Mouse (Mus musculus) heart, embryonic 16.5 days (tissue): ENCODE measurements at regions not wholly inside any gene's neighbourhood (a gene's known extent, or its start where the extent isn't known, plus 50 kb on each side); places are given as distances from the start of the nearest gene placed in this dataset.

Experiments used
- ATAC-seq: fragments of 200-750 bp; cut with Nextera tagmentation; replicated peaks from 2 replicates; pipeline ENCODE4 v1.8.0; 2017; ENCODE audit warnings: moderate number of reproducible peaks; ENCODE audit not compliant: insufficient read depth, low FRiP score; ENCODE audit errors: extremely low read depth
- H3K27ac ChIP-seq: fragments of 300-500 bp; sonication (generic); 2 replicates; pipeline ENCODE4 v1.5.1; 2014; ENCODE audit warnings: mild to moderate bottlenecking, low read length, control low read depth, moderate library complexity
- H3K27me3 ChIP-seq: fragments of 300-500 bp; sonication (generic); 2 replicates; pipeline ENCODE4 v1.6.1; 2014; ENCODE audit warnings: low read length, mixed read lengths; ENCODE audit not compliant: control insufficient read depth, insufficient read depth
- H3K36me3 ChIP-seq: fragments of 300-500 bp; sonication (generic); 2 replicates; pipeline ENCODE4 v1.6.1; 2014; ENCODE audit not compliant: control insufficient read depth, insufficient read depth
- H3K4me1 ChIP-seq: fragments of 300-500 bp; sonication (generic); 2 replicates; pipeline ENCODE4 v1.6.1; 2014; ENCODE audit warnings: low read length, mixed read lengths; ENCODE audit not compliant: control insufficient read depth, insufficient read depth
- H3K4me2 ChIP-seq: fragments of 300-500 bp; sonication (generic); 2 replicates; pipeline ENCODE4 v1.6.1; 2014; ENCODE audit warnings: low read depth, mild to moderate bottlenecking, control low read depth, low read length
- H3K4me3 ChIP-seq: fragments of 300-500 bp; sonication (generic); 2 replicates; pipeline ENCODE4 v1.5.1; 2014; ENCODE audit warnings: mild to moderate bottlenecking, control low read depth, low read length
- H3K9ac ChIP-seq: fragments of 300-500 bp; sonication (generic); 2 replicates; pipeline ENCODE4 v1.6.1; 2014; ENCODE audit warnings: low read length, control low read depth
- H3K9me3 ChIP-seq: fragments of 300-500 bp; sonication (generic); replicated peaks from 2 replicates; pipeline ENCODE4 v1.6.1; 2016; ENCODE audit warnings: low read length; ENCODE audit not compliant: control insufficient read depth
- WGBS: fragments of 180-500 bp; shearing (Covaris S2); extraction: QIAGEN DNeasy Blood & Tissue Kit; methylation state at CpG from one replicate; pipeline ENCODE4 v1.1.7; 2014; 5-methylcytosine and 5-hydroxymethylcytosine counted together

DNA sequence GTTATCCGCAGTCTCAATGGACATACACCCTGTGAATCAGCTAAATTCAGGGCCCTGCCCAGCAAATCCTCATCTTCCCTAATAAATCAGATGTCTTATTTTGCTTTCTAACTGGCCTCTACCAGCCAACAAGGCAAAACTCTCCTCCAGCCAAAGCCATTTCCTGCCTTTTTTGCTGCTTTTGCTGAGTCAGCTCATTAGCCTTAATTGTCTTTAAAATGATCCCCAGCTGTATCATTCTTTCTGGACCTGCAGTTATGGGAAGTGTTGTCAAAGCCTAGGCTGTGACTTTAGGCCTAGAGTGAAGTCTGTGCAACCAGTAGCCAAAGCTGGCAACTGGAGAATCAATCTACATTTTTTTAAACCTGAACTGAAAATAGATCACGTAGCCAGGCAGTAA, 81.4 kb downstream of the Mtpn start:
- Histone ChIP-seq H3K27me3 (no peaks in the 10 kb centered on the region), H3K36me3 (no peaks in the 10 kb centered on the region), H3K9me3 (peaks cover 2% of the 10 kb centered on the region; the same call in 1 of the 2 replicates), H3K4me3 (no peak overlapping the region), H3K9ac (no peak overlapping the region), H3K4me1 (no peaks in the 10 kb centered on the region), H3K27ac (no peak overlapping the region), H3K4me2 (no peak overlapping the region)
- 79% methylated on average over 2 of the region's 2 CpGs for WGBS
- no peak for ATAC-seq

DNA sequence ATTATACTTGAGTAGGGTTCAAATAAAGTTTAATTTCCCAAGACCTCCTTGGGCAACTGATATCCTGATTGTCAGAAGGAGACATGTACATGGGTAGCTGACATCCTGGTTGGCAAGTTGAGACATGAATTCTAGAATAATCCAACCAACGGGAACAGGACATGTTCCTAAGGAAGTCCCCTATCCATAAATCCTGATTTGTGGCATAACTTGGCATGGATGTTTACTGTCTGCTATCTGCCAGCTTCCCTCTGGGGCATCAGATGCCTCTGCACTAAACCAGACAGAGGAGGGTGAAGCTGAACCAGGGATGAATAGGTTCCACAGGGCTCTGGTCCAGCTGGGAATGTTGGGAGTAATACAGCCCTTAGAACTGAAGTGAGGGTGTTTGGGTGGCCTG, 94.7 kb downstream of the Mtpn start:
- H3K27ac ChIP-seq: no peak overlapping the region
- no peaks in the 10 kb centered on the region for H3K4me1 ChIP-seq
- H3K9me3 ChIP-seq: no peaks in the 10 kb centered on the region
- H3K9ac ChIP-seq: no peak overlapping the region
- no peak for ATAC-seq
- H3K4me3 ChIP-seq: no peak overlapping the region
- WGBS: 77% methylated on average over 1 of the region's 1 CpGs
- no peaks in the 10 kb centered on the region for H3K27me3 ChIP-seq
- no peaks in the 10 kb centered on the region for H3K36me3 ChIP-seq
- H3K4me2 ChIP-seq: no peak overlapping the region

DNA sequence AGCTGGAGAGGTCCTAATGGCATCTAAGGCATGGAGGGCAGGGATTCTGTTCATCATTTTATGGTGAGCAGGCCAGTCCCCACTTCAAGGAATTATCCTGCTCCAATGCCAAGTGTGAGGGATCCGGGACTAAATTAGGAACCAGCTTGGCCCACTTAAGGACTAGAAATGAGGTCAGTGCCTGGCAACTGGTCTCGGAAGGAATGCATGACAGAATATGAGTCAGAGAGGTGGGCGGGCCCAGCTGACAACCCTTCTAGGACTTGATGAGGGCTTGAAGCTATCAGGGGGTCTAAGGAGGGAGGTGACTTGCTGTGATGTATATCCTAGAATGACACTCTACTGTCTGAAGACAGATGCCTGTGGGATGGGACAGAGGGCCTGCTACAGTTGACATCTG, 100.4 kb upstream of the Fam180a start:
- peak overlapping the region; percentile 58 for H3K27ac ChIP-seq
- WGBS: 39% methylated on average over 3 of the region's 3 CpGs

DNA sequence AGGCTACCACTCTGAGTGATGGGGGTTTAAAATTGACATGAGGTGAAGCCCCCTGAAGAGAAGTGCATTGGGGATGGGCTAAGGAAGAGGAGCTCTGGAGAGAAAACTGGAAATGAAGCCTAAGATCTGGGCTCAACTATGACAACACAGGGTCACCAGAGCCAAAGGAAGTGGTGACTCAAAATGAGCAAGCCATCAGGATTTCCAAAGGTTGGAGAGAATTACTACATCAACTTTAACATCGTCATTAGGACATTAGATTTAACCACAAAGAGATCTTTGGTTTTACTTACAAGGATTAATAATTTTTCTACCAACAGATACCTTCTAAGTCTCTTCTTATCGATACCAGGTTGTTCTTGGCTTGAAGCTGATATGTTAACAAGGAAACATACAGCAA, 98.6 kb upstream of the Fam180a start:
- Histone ChIP-seq H3K4me2 (no peak overlapping the region), H3K4me1 (peaks cover 5% of the 10 kb centered on the region; the same call in 1 of the 2 replicates)
- ATAC-seq: no peak

More for the DNA sequence above, 100.4 kb upstream of the Fam180a start:
- no peaks in the 10 kb centered on the region for H3K9me3 ChIP-seq
- no peak overlapping the region for H3K9ac ChIP-seq
- no peaks in the 10 kb centered on the region for H3K36me3 ChIP-seq
- peak; percentile 77 for ATAC-seq
- H3K4me2 ChIP-seq: no peak overlapping the region
- H3K4me1 ChIP-seq: peaks cover 5% of the 10 kb centered on the region; the same call in 1 of the 2 replicates
- no peak overlapping the region for H3K4me3 ChIP-seq
- H3K27me3 ChIP-seq: no peaks in the 10 kb centered on the region

DNA sequence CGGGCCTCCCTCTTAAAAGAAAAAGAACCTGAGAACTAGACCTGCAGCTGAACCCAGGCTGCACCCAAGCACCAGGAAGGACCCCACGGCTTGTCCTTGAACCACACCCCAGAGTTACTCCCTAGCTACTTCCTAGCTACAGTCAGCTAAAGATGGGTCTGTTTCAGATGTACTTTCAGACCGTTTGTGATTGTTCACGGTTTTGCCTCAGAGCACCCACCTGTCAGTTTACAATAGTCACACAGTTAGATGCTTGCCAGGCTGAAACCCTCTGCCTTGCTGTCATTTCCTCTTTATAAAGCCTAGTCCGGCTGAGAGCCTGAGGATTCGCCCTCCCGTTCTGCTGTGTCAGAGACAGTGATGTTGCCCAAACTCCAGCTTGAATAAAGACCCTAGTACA, 95.0 kb upstream of the Fam180a start:
- Histone ChIP-seq H3K4me2 (no peak overlapping the region), H3K36me3 (no peaks in the 10 kb centered on the region), H3K4me1 (0 out of 2 replicates have a peak, but pooled peaks cover 2% of the 10 kb centered on the region), H3K27ac (no peak overlapping the region), H3K4me3 (no peak overlapping the region), H3K9ac (no peak overlapping the region), H3K9me3 (peaks cover 5% of the 10 kb centered on the region; the same call in 1 of the 2 replicates), H3K27me3 (no peaks in the 10 kb centered on the region)
- 76% methylated on average over 7 of the region's 7 CpGs for WGBS
- ATAC-seq: no peak

More for the DNA sequence above, 98.6 kb upstream of the Fam180a start:
- Histone ChIP-seq H3K36me3 (no peaks in the 10 kb centered on the region), H3K9me3 (peaks cover 5% of the 10 kb centered on the region; the same call in 1 of the 2 replicates), H3K27me3 (no peaks in the 10 kb centered on the region), H3K4me3 (no peak overlapping the region), H3K27ac (no peak overlapping the region), H3K9ac (no peak overlapping the region)
- WGBS: 77% methylated on average over 2 of the region's 2 CpGs

DNA sequence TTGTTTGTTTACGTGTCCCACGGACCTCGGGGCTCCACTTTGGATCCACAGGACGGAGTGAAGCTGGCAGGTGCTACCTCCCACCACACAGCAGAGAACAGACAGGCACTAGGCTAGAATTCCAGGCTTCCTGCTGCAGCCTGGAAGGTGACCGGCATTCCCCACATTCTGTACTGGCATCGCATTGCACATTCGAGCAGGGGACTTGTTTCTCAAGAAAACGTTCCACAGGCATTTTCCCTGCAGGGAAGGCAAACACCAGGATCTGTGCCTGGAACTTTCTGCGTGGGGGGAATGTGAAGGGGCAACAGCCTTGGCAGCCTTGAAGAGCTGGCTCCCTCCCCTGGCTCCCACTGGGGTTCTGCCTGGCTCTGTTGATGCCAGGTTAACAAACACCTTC, 79.1 kb upstream of the Fam180a start:
- Histone ChIP-seq H3K9ac (no peak overlapping the region), H3K4me2 (no peak overlapping the region), H3K27ac (no peak overlapping the region), H3K27me3 (no peaks in the 10 kb centered on the region), H3K9me3 (no peaks in the 10 kb centered on the region), H3K4me1 (peaks cover 5% of the 10 kb centered on the region; the same call in 1 of the 2 replicates), H3K4me3 (no peak overlapping the region), H3K36me3 (no peaks in the 10 kb centered on the region)
- 29% methylated on average over 9 of the region's 9 CpGs for WGBS
- no peak for ATAC-seq

DNA sequence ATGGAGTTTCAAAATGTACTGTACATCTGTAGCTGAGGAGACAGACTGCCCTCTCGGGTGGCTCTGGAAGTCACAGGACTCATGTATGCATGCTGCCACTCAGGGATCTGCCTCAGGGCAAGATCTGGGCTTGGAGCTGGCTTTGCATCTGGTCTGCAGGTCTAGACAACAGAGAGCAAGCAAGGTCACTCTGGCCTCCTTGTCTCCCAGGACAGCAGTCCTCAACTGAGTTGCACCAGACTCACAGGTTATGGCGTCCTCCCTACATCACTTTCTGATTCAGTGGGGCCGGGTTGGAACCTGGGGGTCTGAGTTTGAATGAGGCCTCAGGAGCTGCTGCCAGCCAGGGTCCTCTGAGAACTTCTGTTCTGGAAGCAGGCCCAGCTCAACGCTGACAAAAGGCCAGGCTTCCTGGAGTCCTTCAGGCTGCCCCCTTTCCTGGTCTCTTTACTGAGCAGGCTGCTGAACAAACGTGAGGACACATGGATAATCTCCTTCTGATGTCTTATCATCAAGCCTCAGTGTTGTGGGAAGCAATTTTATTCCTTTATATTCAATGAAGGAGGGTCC, 77.5 kb upstream of the Fam180a start:
- Histone ChIP-seq H3K27ac (no peak overlapping the region), H3K4me3 (no peak overlapping the region), H3K4me2 (no peak overlapping the region), H3K9me3 (no peaks in the 10 kb centered on the region), H3K9ac (no peak overlapping the region), H3K27me3 (no peaks in the 10 kb centered on the region), H3K36me3 (no peaks in the 10 kb centered on the region), H3K4me1 (peaks cover 5% of the 10 kb centered on the region; the same call in 1 of the 2 replicates)
- 57% methylated on average over 5 of the region's 5 CpGs for WGBS
- no peak for ATAC-seq

DNA sequence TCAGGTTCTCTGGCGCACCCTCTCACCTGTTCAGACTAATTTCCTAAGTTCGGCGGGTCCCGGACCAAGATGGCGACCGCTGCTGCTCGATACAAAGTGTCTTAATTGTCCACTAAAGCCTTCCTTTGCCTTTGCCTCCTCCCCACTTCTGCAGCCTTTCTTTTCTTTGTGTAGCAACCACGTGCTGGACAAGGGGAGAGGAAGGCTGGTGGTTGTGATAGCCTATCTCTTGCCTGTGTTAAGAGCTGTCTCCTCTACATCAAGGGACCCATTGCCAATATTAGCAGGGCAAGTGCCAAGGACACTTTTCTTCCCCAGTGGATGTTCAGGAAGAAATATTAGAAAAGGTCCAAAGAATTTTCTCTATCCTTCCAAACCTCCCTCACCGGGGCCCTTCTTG, 69.8 kb upstream of the Fam180a start:
- no peak overlapping the region for H3K4me3 ChIP-seq
- H3K27me3 ChIP-seq: no peaks in the 10 kb centered on the region
- H3K36me3 ChIP-seq: no peaks in the 10 kb centered on the region
- no peak overlapping the region for H3K4me2 ChIP-seq
- H3K27ac ChIP-seq: no peak overlapping the region
- no peak for ATAC-seq
- 88% methylated on average over 8 of the region's 9 CpGs for WGBS
- H3K4me1 ChIP-seq: no peaks in the 10 kb centered on the region
- H3K9me3 ChIP-seq: no peaks in the 10 kb centered on the region
- H3K9ac ChIP-seq: no peak overlapping the region

DNA sequence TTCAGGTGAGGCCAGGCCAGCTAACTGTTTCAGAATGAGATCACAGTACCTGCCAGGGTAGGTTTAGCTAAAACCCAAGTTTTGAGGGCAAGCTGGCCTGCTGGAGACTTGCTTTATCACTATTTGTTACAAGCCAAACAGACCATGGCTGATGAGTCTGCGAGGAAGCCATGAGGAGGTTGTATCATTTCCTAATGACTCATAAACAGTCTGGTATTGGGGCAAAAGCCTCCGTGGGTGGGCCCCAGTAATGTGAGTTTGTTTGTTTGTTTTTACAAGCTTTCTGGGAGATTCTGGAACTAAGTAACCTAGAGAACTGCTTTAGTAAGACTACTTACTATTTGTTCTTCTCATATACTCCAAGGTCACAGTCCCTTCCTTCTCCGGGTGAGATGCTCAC, 62.9 kb upstream of the Fam180a start:
- Histone ChIP-seq H3K27ac (no peak overlapping the region), H3K4me3 (no peak overlapping the region), H3K9me3 (no peaks in the 10 kb centered on the region), H3K4me1 (no peaks in the 10 kb centered on the region), H3K27me3 (no peaks in the 10 kb centered on the region), H3K4me2 (no peak overlapping the region), H3K36me3 (no peaks in the 10 kb centered on the region), H3K9ac (no peak overlapping the region)
- ATAC-seq: no peak
- WGBS: 61% methylated on average over 3 of the region's 3 CpGs
